Mouse (Mus musculus): ENCODE measurements at regions not wholly inside any gene's neighbourhood (a gene's known extent, or its start where the extent isn't known, plus 50 kb on each side); places are given as distances from the start of the nearest gene placed in this dataset.

DNA sequence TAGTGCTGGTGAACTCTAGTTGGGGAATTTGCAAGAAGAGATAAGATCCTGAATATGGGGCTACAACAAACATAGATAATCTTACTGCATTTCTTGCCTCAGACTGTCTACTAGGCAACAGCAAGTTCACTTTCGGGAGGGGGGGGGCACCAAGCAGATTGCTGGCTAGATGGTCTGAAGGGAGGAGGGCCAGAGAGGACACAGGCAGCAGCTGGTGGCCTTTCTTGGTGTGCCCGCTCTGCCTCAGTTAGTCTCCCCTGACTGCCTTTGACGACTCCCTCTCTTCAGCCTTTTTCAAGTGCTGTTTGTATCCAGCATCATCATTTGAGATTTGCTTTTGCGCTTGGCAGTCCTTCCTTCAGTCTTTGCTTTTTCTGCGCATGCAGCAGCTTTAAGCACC lies 242.2 kb downstream of the 1500009L16Rik start:
- no peak for DNase-seq

DNA sequence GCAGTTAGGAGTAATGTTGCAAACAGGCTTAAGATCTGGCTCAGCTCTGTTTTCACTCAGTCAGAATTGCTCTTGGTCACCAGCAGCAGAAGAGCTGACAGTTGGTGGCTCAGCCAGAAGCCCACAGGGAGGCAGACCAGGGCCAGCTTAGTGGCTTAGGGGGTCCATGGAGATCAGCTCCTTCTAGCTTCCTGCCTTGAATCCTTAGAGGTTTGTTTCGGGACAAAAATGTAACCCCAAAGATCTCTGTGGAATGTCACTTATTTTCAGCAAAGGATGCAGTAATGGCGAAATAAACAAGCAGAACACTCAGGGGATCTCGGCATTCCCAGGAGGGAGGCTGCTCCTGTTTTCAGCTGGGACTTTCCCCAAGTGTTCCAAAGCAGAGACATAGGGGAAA lies 247.8 kb downstream of the 1500009L16Rik start:
- no peak for DNase-seq

DNA sequence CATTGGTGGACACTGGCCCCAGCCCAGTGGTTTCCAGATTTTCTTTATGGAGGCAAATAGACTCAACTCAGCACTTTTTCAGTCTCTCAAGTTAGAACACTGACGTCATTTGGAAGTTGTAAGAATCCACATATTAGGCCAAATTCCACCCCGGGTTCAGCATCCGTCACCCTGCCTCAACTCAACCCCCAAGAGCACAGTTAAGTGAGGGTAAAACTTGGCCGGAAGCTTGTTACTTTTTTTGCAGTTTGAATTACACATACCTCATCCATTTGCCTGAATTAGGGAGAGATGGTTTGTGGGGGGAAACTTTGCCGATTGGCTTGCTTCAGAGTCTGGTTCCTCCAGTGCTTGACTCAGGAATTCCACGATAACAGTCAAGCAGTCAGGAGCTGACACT lies 251.9 kb downstream of the 1500009L16Rik start:
- DNase-seq, result no peak

DNA sequence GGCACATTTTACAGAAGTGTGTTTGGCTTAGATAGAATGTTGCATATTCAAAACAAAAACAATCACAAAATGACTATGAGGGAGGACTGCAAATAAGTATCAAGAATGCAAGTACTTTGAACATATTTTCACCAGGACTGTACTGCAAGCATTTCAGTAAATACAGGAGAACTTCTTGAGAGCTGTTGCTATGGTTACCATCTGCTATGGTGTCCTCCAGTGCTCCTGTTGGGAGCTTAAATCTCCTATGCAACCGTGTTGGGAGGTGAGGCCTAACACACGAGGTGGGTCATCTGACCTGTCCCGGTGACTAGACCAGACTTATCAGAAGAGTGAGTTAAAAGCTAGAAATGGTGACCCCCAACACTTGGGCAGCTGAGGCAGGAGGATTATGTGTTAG lies 253.9 kb downstream of the 1500009L16Rik start:
- no peak for DNase-seq

DNA sequence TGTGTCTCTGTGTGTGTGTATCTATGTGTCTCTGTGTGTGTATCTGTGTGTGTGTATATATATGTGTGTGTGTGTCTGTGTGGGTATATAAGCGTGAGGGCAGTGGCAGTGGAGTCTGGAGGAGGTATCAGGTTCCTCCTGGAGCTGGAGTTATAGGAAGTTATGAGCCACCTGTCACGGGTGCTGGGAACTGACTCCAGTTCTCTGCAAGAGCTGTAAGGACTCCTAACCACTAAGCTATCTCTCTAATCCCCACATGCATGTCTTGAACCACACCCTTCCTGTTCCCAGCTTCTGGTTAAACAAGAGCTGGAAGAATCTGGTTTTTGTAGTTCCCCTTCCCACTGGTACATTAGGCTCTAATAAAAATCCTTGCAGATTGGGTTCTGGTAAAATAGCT lies 257.3 kb downstream of the 1500009L16Rik start:
- no peak for DNase-seq

- no peak for DNase-seq
Measured at GRCm38 (mm10) chr10:83984697-83985415, 262.2 kb downstream of the 1500009L16Rik start.

GRCm38 (mm10) chr10:83992577-83993305 lies 270.1 kb downstream of the 1500009L16Rik start:
- no peak for DNase-seq

DNA sequence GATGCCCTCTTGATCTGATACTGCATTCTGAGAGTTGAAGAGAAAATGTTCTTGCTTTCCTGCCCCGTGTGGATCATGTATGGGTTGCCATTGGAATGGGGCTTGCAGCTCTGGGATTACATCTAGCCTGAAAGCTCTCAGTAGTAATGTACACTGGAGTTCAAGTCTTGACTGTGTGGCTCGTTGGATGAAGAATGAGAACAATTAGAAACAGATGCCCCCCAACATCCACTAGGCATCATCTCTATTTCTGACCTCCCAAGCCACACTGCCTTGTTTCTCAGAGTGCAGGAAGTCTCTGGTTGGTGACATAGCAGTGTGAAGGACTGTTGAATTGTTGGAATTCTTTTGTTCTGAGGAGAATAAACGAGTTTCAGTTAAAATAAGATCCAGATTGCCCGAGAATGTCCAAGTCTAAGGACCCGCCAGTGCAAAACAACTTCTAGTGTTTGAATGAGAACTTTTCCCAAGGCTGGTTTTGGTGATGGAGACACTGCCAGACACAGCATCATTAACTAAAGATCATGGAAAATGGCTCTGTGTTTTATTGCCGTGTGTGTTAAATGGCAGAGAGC lies 272.4 kb downstream of the 1500009L16Rik start:
- DNase-seq, result no peak

DNA sequence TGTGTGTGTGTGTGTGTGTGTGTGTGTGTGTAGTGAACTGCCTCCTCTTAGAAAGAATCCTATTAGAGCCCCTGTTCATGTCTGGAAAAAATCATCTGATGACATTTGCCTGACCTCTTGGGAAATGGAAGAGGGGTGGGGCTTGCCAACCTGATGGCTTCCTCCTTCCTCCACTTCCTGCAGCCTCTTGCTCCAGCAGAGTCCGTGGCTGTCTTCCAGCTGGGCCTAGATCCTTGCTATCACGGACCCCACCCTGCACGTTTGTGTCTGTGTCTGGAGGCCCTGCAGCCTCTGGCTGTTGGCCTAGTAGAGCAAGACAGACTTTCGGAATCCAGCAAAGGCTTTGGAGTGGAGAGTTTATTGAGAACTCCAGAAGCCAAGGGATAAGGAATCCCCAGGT lies 273.2 kb downstream of the 1500009L16Rik start:
- DNase-seq, result no peak

DNA sequence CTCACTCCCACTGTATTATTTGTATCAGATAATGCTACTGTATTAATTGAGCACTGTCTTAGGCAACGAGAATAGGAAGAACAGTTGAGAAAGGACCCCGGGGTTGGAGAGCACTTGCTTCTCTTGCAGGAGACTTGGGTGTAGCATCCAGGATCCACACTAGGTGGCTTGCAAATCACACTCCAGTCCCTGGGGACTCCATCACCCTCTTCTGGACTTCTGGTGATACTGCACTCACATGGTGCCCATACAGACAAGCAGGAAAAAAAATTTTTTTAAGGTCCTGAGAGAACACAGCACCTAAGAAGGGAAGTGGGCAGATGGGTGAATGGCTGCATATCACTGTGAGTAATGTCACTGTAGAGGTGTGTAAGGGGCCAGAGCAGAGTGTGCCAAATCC lies 273.8 kb downstream of the 1500009L16Rik start:
- DNase-seq, result no peak

- DNase-seq, result no peak
Measured at GRCm38 (mm10) chr10:84000436-84001208, 278.0 kb downstream of the 1500009L16Rik start.

GRCm38 (mm10) chr10:84002744-84003143 lies 280.1 kb downstream of the 1500009L16Rik start:
- no peak for DNase-seq

- no peak for DNase-seq
Measured at GRCm38 (mm10) chr10:84003601-84004149, 281.0 kb downstream of the 1500009L16Rik start.

DNA sequence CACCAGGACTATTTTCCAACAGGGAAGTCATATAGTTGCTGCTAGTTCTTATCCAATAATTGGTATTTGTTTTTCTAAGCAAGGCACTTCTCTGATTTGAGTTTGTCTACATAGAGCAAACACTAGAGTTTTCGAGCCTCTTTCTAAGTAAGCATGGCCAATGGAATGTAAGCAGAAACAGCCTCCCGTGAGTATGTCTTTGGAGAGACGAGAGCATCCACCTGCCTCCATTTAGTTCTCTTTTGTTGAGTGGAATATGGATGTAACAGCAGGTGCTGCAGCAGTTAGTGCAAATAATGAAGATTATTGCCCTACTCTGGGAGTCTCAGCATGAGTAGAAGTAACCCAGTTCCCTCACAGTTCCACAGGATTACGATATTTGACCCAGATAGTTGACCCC lies 286.3 kb downstream of the 1500009L16Rik start:
- DNase-seq, result no peak

- peak; percentile 50 for DNase-seq
Measured at GRCm38 (mm10) chr10:84019381-84019780, 296.7 kb downstream of the 1500009L16Rik start.

GRCm38 (mm10) chr10:84020023-84020620 lies 297.5 kb downstream of the 1500009L16Rik start:
- DNase-seq, result peak; percentile 31

GRCm38 (mm10) chr10:84021167-84022120 lies 298.8 kb downstream of the 1500009L16Rik start:
- DNase-seq, result no peak

GRCm38 (mm10) chr10:84024294-84024693 lies 301.6 kb downstream of the 1500009L16Rik start:
- no peak for DNase-seq

- DNase-seq, result no peak
Measured at GRCm38 (mm10) chr10:84024901-84025300, 302.2 kb downstream of the 1500009L16Rik start.

DNA sequence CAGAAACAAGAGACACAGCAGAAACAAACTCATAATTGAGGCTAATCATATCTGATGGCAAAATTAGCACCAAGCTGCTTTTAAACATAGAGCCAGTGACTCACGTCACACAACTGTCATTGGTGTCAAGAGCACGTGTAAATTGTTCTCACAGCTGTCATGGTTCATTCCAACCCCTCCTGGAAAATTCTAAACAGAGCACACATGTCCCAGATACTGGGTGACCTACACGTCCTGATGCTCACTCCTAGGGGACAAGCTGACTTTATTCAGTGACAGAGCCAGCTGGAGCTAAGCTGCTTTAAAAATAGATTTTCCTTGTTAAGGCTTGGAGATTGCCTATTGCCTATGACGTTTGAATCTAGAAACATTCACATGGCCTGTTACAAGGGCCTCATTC lies 304.1 kb downstream of the 1500009L16Rik start:
- no peak for DNase-seq

GRCm38 (mm10) chr10:84036131-84036877 lies 313.6 kb downstream of the 1500009L16Rik start:
- DNase-seq, result no peak

All from thymus, postnatal 25 days (tissue).